Mouse (Mus musculus) stomach, postnatal 0 days (tissue): ENCODE results near the gene Prss48. TPM values are rescaled to one million over a fixed set of nuclear protein-coding genes. Genes with fewer than 3 reads are reported as not detected.
A peak's percentile ranks its signal among the peaks of the same experiment; 100 is the strongest.

Experiments used
- ATAC-seq: fragments of 200-750 bp; cut with Nextera tagmentation; 2 replicates; pipeline ENCODE4 v1.8.0; 2017; ENCODE audit not compliant: low FRiP score, low TSS enrichment
- DNase-seq: peaks from one replicate; pipeline ENCODE4 v3.0.0-alpha.2; 2016; ENCODE audit warnings: low spot score
- H3K27ac ChIP-seq: fragments of 300-500 bp; sonication (generic); replicated peaks from 2 replicates; pipeline ENCODE4 v1.5.1; 2014; ENCODE audit warnings: mild to moderate bottlenecking, control low read depth
- H3K27me3 ChIP-seq: fragments of 300-500 bp; sonication (generic); 2 replicates; pipeline ENCODE4 v1.6.1; 2014; ENCODE audit warnings: low read length; ENCODE audit not compliant: control insufficient read depth, insufficient read depth
- H3K36me3 ChIP-seq: fragments of 300-500 bp; sonication (generic); 2 replicates; pipeline ENCODE4 v1.6.1; 2014; ENCODE audit warnings: low read length, mixed read lengths; ENCODE audit not compliant: control insufficient read depth, insufficient read depth
- H3K4me1 ChIP-seq: fragments of 300-500 bp; sonication (generic); replicated peaks from 2 replicates; pipeline ENCODE4 v1.6.1; 2014; ENCODE audit warnings: antibody characterized with exemption; ENCODE audit not compliant: control insufficient read depth, insufficient read depth
- H3K4me2 ChIP-seq: fragments of 300-500 bp; sonication (generic); replicated peaks from 2 replicates; pipeline ENCODE4 v1.6.1; 2014; ENCODE audit warnings: low read depth, mild to moderate bottlenecking, control low read depth, moderate library complexity
- H3K4me3 ChIP-seq: fragments of 300-500 bp; sonication (generic); 2 replicates; pipeline ENCODE4 v1.5.1; 2014; ENCODE audit warnings: low read depth, low read length, control low read depth
- H3K9ac ChIP-seq: fragments of 300-500 bp; sonication (generic); 2 replicates; pipeline ENCODE4 v1.6.1; 2014; ENCODE audit warnings: mild to moderate bottlenecking, low read length, control low read depth, mixed read lengths
- H3K9me3 ChIP-seq: fragments of 300-500 bp; sonication (generic); 2 replicates; pipeline ENCODE4 v1.6.1; 2016; ENCODE audit warnings: low read length; ENCODE audit not compliant: control insufficient read depth
- CTCF ChIP-seq: IDR thresholded peaks from 2 replicates; pipeline ENCODE4 v1.5.1; 2016; ENCODE audit warnings: antibody characterized with exemption, low read depth, mild to moderate bottlenecking, moderate library complexity
- EP300 ChIP-seq: optimal IDR thresholded peaks from 2 replicates; pipeline ENCODE3; 2016; ENCODE audit warnings: antibody characterized with exemption
- WGBS: fragments of 180-500 bp; shearing (Covaris S2); extraction: QIAGEN DNeasy Blood & Tissue Kit; methylation state at CpG from one replicate; pipeline ENCODE4 v1.1.7; 2014; 5-methylcytosine and 5-hydroxymethylcytosine counted together
- polyA plus RNA-seq: library from polyadenylated mRNA; unstranded; fragments of >200 nt; fragmentation: Nextera tagmentation; extraction: Ambion mirVana; gene quantifications from 2 replicates; pipeline ENCODE4 v1.2.1, GENCODE M21; 2015

The Prss48 gene
- polyA plus RNA-seq, 1 experiment from 2014 or later = not detected

GRCm38 (mm10) chr3:85980036-85980435 is 22.3 kb downstream of the Prss48 start:
- TF ChIP-seq EP300 (no peak), CTCF (no peak)
- no peaks in the 10 kb centered on the region for H3K36me3 ChIP-seq
- no peaks in the 10 kb centered on the region for H3K27me3 ChIP-seq
- H3K9me3 ChIP-seq = no peaks in the 10 kb centered on the region
- 0 out of 2 replicates have a peak, but pooled peaks cover 2% of the 10 kb centered on the region for H3K4me1 ChIP-seq
- H3K4me2 ChIP-seq = no peak overlapping the region
- ATAC-seq (no peak), DNase-seq (no peak)
- no peak overlapping the region for H3K9ac ChIP-seq
- WGBS = 63% methylated on average over 4 of the region's 4 CpGs
- H3K4me3 ChIP-seq = no peak overlapping the region
- no peak overlapping the region; the same call in 1 of the 2 replicates for H3K27ac ChIP-seq

GRCm38 (mm10) chr3:85974451-85974850 is 27.8 kb downstream of the Prss48 start:
- H3K27me3 ChIP-seq = no peaks in the 10 kb centered on the region
- H3K4me1 ChIP-seq = no peaks in the 10 kb centered on the region
- H3K9ac ChIP-seq = no peak overlapping the region
- H3K4me2 ChIP-seq = no peak overlapping the region
- no peaks in the 10 kb centered on the region for H3K36me3 ChIP-seq
- DNase-seq (no peak), ATAC-seq (no peak)
- no peaks in the 10 kb centered on the region for H3K9me3 ChIP-seq
- no peak overlapping the region for H3K27ac ChIP-seq
- TF ChIP-seq EP300 (no peak), CTCF (no peak)
- no peak overlapping the region for H3K4me3 ChIP-seq
- 77% methylated on average over 4 of the region's 4 CpGs for WGBS

GRCm38 (mm10) chr3:85973376-85974140 is 28.7 kb downstream of the Prss48 start:
- H3K27me3 ChIP-seq = no peaks in the 10 kb centered on the region
- ATAC-seq = no peak
- H3K9me3 ChIP-seq = no peaks in the 10 kb centered on the region
- WGBS = 73% methylated on average over 10 of the region's 10 CpGs
- no peak for TF ChIP-seq EP300
- TF ChIP-seq CTCF = no peak
- peak overlapping the region; percentile 96; the same call in 1 of the 2 replicates for H3K4me3 ChIP-seq
- H3K36me3 ChIP-seq = no peaks in the 10 kb centered on the region
- H3K9ac ChIP-seq = 0 out of 2 replicates have a peak overlapping the region, but pooled peaks have one; percentile 27
- H3K27ac ChIP-seq = peak overlapping the region; percentile 67
- H3K4me1 ChIP-seq = no peaks in the 10 kb centered on the region
- no peak for DNase-seq
- H3K4me2 ChIP-seq = peak overlapping the region; percentile 81

- Histone ChIP-seq H3K36me3 (no peaks in the 10 kb centered on the region), H3K27ac (peak overlapping the region; percentile 96), H3K27me3 (no peaks in the 10 kb centered on the region), H3K4me3 (peak overlapping the region; percentile 96), H3K4me1 (no peaks in the 10 kb centered on the region), H3K9ac (peak overlapping the region; percentile 91), H3K9me3 (no peaks in the 10 kb centered on the region), H3K4me2 (peak overlapping the region; percentile 81)
- under 1% methylated on average over 13 of the region's 13 CpGs for WGBS
- DNase-seq (peak; percentile 74), ATAC-seq (peak; percentile 64)
- TF ChIP-seq CTCF (no peak), EP300 (no peak)
Observed at GRCm38 (mm10) chr3:85971599-85971975, 30.7 kb downstream of the Prss48 start.

GRCm38 (mm10) chr3:85970742-85971598 is 31.3 kb downstream of the Prss48 start, which contains the start of gene Sh3d19:
Sh3d19 (plus strand) TSS chr3:85971109.
- H3K27ac ChIP-seq = peak within 1 kb of the TSS; percentile 96
- no peaks in the 10 kb centered on the region for H3K36me3 ChIP-seq
- WGBS = 0% methylated on average over 66 of the region's 73 CpGs
- peak within 1 kb of the TSS; percentile 81 for H3K4me2 ChIP-seq
- no peaks in the 10 kb centered on the region for H3K4me1 ChIP-seq
- no peaks in the 10 kb centered on the region for H3K9me3 ChIP-seq
- H3K4me3 ChIP-seq = peak within 1 kb of the TSS; percentile 96
- peak; percentile 96 for ATAC-seq
- H3K9ac ChIP-seq = peak within 1 kb of the TSS; percentile 91
- TF ChIP-seq CTCF = peak; percentile 27
- no peak for TF ChIP-seq EP300
- H3K27me3 ChIP-seq = no peaks in the 10 kb centered on the region
- DNase-seq = peak; percentile 93
